Mouse (Mus musculus) spleen, adult 2 months (tissue): ENCODE data around the gene Zfp385c.

Experiments
- CTCF ChIP-seq: fragments of 200-500 bp; IDR thresholded peaks from 2 replicates; pipeline ENCODE4 v1.5.1; 2011; ENCODE audit warnings: mild to moderate bottlenecking, inconsistent platforms; ENCODE audit not compliant: insufficient read depth, insufficient read length, insufficient replicate concordance; ENCODE audit errors: extremely low read depth
- POLR2A ChIP-seq: fragments of 200-500 bp; IDR thresholded peaks from 2 replicates; pipeline ENCODE4 v1.6.1; 2011; ENCODE audit warnings: low read depth, low read length, inconsistent platforms

DNA sequence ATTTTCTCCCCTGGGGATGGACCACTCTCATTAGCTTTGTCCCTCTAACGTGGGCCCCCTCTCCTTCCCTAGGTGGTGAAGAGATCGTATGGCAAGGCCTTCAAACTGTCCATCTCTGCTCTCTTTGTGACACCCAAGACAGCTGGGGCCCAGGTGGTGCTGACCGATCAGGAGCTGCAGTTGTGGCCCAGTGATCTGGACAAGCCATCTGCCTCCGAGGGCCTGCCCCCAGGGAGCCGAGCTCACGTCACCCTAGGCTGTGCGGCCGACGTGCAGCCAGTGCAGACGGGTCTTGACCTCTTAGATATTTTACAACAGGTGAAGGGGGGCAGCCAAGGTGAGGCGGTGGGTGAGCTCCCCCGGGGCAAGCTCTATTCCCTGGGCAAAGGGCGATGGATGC is 112.0 kb downstream of the Zfp385c start:
- TF ChIP-seq POLR2A (no peak), CTCF (no peak)
